Mouse (Mus musculus) urinary bladder, adult 18-20 months (tissue): Measurements from ENCODE around the gene Adtrp.

Source experiments
- DNase-seq, 2 experiments: peaks; one replicate each; pipeline ENCODE4 v3.0.0; 2022; ENCODE audit warnings: low spot score in 2 of 2, mixed read lengths in 2 of 2

Adtrp gene

GRCm38 (mm10) chr13:41847516-41848126 is at the start of gene Adtrp:
Gene Adtrp, minus strand, starts transcription at chr13:41847684.
- DNase-seq, result peak in 1 of 2 experiments; percentile 16

- DNase-seq, result no peak
Observed at GRCm38 (mm10) chr13:41892016-41892415, 44.5 kb upstream of the Adtrp start.

- no peak for DNase-seq
Observed at GRCm38 (mm10) chr13:41890618-41891017, 43.1 kb upstream of the Adtrp start.

- no peak for DNase-seq
Observed at GRCm38 (mm10) chr13:41890111-41890600, 42.7 kb upstream of the Adtrp start.

- DNase-seq, result no peak
Observed at GRCm38 (mm10) chr13:41888644-41889043, 41.2 kb upstream of the Adtrp start.

- no peak for DNase-seq
Observed at GRCm38 (mm10) chr13:41886120-41886519, 38.6 kb upstream of the Adtrp start.

GRCm38 (mm10) chr13:41883665-41884291 is 36.3 kb upstream of the Adtrp start:
- DNase-seq, result no peak

- no peak for DNase-seq
Observed at GRCm38 (mm10) chr13:41881201-41881600, 33.7 kb upstream of the Adtrp start.

GRCm38 (mm10) chr13:41880525-41880924 is 33.0 kb upstream of the Adtrp start:
- no peak for DNase-seq

- no peak for DNase-seq
Observed at GRCm38 (mm10) chr13:41872686-41873085, 25.2 kb upstream of the Adtrp start.

GRCm38 (mm10) chr13:41872161-41872562 is 24.7 kb upstream of the Adtrp start:
- DNase-seq, result no peak

GRCm38 (mm10) chr13:41867533-41867932 is 20.0 kb upstream of the Adtrp start:
- no peak for DNase-seq

GRCm38 (mm10) chr13:41865575-41865974 is 18.1 kb upstream of the Adtrp start:
- DNase-seq, result no peak

- DNase-seq, result no peak
Observed at GRCm38 (mm10) chr13:41865071-41865470, 17.6 kb upstream of the Adtrp start.

- DNase-seq, result no peak
Observed at GRCm38 (mm10) chr13:41860603-41861405, 13.3 kb upstream of the Adtrp start.

- peak in 1 of 2 experiments; percentile 16 for DNase-seq
Observed at GRCm38 (mm10) chr13:41855206-41856185, 8.0 kb upstream of the Adtrp start.

GRCm38 (mm10) chr13:41850727-41851378 is 3.4 kb upstream of the Adtrp start:
- DNase-seq, result no peak

GRCm38 (mm10) chr13:41846516-41846915 is 968 bp downstream of the Adtrp start:
- peak; percentile 16 to 17 for DNase-seq

- DNase-seq, result no peak
Observed at GRCm38 (mm10) chr13:41845013-41845412, 2.5 kb downstream of the Adtrp start.

GRCm38 (mm10) chr13:41844071-41844470 is 3.4 kb downstream of the Adtrp start:
- DNase-seq, result no peak

- no peak for DNase-seq
Observed at GRCm38 (mm10) chr13:41833614-41834139, 13.8 kb downstream of the Adtrp start.
